Mouse (Mus musculus): ENCODE measurements around the gene Socs5.

Gene Socs5

DNA sequence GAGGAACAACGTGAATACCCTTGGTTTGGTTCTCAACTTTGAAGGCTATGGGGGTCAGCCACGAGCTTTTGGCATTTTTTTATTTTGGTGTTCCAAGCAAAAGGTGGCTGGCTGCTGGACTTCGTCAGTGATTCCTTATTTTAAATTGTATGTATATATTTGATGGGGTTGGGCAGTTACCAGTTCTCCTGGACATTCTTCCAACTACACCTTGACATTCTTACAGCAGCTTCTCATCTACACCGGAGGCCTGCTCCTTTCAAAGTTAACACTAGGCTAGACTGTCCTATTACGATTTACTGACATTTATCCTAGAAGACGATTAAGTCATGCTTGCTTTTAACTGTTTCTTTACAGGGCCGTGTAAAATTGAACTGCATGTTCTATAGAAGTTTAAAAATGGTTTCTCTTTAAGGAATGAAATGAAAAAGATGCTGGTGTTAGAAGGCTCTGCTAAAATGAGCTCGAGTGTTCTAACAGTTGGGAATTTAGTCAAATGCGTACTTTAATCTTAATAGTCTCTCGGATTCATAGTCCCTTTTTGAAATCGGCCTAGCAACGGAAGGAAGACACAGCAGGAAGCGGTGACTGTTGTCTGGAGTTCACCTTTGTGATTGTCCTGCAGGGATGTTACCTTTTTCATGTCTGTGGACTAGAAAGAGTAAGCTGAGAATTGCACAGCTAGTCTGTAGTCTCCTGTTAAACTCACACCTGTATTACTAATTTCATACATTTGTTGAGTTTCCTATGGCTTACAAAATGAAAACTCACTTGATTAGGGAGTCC, 1.2 kb downstream of the Socs5 start:
- no peak for DNase-seq

- no peak for DNase-seq
These were observed 2.0 kb downstream of the Socs5 start for GRCm38 (mm10) chr17:87109504-87109903.

DNA sequence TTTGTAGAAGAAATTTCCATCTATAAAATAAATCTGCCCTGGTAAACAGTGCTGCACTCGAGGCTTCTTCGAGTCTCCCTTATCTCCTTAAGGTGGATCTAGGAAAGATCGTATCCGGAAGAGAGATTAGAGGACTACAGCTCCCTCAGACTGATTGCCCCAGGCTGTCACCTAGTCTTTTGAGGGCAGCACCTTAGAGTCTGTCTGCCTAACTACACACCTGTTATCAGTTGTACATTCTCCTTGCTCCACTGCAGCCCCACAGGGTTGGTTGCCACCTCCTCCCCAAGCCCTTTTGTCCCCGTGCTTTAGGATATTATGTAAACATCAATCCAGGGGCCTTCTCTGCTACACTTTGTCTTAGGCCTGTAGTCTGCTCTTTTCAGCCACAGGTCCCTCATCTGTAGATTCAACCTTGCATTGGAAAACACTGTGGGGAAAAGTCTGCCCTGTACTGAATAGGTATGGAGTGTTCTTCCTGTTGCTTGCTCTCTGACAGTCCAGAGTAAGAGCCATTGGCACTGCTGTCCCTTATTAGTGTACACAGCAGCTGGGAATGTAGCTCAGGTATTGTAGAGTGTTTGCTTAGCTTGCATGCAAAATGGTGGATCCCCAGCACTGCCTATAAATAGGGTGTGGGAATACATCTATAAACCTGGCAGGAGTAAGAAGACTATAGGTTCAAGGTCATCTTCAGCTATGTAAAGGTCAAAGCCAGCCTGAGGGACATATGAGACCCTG, 5.5 kb downstream of the Socs5 start:
- no peak for DNase-seq

GRCm38 (mm10) chr17:87115615-87116014, 8.1 kb downstream of the Socs5 start:
- no peak for DNase-seq

- no peak for DNase-seq
These were observed 11.6 kb downstream of the Socs5 start for GRCm38 (mm10) chr17:87118966-87119526.

GRCm38 (mm10) chr17:87125344-87125743, 17.9 kb downstream of the Socs5 start:
- DNase-seq, result no peak

DNA sequence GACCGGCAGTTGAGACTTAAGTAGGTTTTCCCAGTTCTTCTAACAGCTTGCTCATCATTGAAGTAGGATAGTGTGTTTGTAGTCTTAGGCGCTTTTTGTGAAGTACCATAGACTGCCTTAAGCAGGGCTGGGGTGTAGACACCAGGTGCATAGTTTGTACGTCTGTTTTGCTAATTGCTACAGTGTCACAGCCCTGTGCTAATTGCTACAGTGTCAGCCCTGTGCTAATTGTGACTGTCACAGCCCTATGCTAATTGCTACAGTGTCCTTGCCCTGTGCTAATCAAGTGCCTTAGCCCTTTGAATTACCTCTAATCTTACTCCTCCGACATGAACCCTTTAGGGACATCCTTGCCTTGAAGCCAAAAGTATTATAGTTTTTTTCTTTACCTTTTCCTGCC, 24.8 kb downstream of the Socs5 start:
- no peak for DNase-seq

DNA sequence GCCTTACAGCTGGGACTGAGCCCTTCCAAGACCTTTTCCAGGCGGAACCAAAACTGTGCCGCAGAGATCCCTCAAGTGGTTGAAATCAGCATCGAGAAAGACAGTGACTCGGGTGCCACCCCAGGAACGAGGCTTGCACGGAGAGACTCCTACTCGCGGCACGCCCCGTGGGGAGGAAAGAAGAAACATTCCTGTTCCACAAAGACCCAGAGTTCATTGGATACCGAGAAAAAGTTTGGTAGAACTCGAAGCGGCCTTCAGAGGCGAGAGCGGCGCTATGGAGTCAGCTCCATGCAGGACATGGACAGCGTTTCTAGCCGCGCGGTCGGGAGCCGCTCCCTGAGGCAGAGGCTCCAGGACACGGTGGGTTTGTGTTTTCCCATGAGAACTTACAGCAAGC, 26.3 kb downstream of the Socs5 start:
- no peak for DNase-seq

GRCm38 (mm10) chr17:87134631-87135030, 27.2 kb downstream of the Socs5 start:
- no peak for DNase-seq

DNA sequence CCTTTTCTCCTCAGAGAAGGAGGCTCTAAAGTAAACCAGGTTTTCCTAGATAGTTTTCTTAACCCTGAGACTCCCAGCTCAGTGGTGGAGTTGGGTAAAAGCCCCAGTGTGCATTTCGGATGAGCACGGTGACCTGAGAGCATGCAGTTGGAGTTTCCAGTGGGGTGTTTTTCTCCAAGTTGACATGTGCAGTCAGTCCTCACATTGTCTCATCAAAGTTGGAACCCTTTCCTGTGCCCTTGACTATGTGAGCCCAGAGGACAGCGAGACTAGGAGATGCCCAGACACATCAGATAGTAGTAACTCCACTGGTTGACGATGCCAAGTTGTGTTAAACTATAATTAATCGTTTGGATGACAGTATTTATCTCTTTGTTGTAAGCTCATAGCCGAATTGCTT, 28.3 kb downstream of the Socs5 start:
- no peak for DNase-seq

DNA sequence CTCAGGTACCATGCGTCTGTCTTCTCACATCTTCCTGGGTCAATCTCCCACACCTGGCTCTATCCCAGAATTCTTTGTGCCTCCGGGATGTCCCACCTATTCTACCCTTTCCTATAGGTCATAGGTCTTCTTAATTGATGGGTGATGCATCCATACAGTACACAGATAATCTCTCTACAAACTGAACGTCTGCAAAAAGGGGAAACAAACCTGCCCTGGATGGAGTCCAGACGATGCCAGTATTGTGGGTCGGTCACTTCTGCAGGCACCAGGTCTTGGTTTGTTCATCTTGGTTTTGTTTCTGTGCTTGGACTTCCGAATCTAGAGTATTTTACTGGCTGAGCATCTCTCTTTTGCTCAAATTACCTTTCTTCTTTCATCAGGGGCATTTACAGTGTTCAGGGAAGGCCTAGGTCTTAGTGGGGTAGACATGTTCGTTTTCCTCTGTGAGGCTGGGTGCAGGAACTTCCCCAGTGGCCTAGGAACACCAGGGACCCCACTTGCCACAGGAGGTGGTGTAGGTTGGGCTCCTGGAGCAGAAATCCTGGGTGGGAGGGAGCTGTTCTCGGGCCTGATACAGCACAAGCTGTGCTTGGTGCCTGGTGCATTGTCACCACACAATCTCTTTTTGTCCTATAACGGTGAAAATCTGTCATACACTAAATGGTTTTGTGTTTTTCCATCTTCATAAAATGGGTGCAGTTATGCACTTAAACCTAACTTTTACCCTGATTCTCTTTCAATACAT, 33.9 kb downstream of the Socs5 start:
- no peak for DNase-seq

- no peak for DNase-seq
These were observed 34.8 kb downstream of the Socs5 start for GRCm38 (mm10) chr17:87142271-87142670.

GRCm38 (mm10) chr17:87143186-87143585, 35.7 kb downstream of the Socs5 start:
- DNase-seq, result no peak

- DNase-seq, result no peak
These were observed 39.0 kb downstream of the Socs5 start for GRCm38 (mm10) chr17:87146415-87147021.

DNA sequence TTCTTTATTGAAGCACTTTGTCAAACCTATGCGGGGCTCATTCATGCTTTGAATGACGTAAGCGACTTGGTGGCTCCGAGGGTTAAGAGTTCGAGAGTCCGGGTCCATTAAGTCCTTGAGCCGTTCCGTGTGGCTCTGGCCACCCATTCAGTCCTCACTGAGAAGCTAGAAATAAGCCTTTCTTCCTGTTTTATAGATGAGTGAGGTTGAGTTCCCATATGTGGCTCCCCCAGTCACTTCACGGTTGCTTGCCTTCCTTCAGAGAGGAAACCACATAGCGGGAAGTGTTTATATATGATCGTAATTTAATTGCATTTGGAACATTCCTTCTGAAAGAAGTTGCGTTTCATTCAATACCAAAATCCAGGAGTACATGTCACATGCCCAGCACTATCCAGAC, 42.3 kb downstream of the Socs5 start:
- no peak for DNase-seq

GRCm38 (mm10) chr17:87152984-87153383, 45.5 kb downstream of the Socs5 start:
- peak; percentile 40 to 69 for DNase-seq

DNA sequence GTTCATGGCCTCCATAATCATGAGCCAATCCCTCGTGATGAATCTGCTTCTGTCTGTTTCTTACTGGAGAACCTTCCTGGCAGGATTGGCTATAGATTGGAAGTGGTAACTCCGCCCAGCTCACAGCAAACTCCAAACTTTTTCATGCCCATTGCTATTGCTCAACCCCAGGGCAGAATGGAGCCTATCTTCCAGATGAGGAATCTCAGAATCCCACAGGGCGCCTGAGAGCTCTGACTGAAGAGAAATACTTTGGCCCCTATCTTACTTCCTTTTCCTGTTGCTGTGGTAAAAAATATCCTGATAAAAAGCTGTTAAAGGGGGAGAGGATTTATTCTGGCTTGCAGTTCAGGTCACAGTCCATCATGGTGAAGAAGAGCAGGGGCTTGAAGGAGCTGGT, 48.2 kb downstream of the Socs5 start:
- DNase-seq, result no peak

DNA sequence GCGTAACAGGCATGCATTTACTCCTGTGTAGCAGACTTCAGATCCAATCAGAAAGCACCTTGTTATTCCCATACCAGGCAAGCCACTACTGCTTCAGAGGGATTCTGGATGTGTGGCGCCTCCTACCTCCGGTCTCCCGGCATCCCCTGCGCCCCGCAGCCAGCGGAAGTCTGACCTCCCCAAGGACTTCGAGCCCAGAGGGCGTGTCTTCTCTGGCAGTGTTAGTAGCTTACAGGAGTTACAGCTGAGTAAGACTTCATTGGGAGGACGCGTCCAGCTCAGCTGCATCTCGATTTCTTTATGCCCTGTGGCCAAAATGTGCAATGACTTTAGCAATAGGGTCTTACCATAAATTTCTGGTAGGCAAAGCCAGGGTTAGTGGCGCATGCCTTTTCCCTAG, 50.3 kb downstream of the Socs5 start:
- DNase-seq, result no peak

DNA sequence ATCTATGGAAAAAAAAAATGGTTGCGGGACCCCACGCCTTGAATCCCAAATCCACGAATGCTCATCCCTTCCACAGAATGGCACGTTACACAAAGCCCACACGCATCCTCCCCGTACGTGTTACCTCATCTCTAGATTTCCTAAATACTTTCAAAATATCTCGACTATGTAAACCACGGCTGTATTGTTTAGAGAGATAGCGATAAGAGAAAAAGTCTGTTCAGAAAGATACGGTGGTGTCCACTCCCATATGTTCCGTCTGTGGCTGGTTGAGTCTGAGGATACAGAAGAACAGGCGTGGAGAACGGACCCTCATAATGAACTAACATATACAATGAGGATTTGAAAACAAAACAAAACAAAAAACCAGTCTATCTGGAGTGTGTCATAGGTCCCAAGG, 51.1 kb downstream of the Socs5 start:
- DNase-seq, result no peak

GRCm38 (mm10) chr17:87160270-87160669, 52.8 kb downstream of the Socs5 start:
- no peak for DNase-seq

GRCm38 (mm10) chr17:87164312-87164922, 56.9 kb downstream of the Socs5 start:
- no peak for DNase-seq

- DNase-seq, result no peak
These were observed 59.9 kb downstream of the Socs5 start for GRCm38 (mm10) chr17:87167407-87167806.
